Mouse (Mus musculus): Measurements from ENCODE around the gene Wdtc1.

Gene Wdtc1

DNA sequence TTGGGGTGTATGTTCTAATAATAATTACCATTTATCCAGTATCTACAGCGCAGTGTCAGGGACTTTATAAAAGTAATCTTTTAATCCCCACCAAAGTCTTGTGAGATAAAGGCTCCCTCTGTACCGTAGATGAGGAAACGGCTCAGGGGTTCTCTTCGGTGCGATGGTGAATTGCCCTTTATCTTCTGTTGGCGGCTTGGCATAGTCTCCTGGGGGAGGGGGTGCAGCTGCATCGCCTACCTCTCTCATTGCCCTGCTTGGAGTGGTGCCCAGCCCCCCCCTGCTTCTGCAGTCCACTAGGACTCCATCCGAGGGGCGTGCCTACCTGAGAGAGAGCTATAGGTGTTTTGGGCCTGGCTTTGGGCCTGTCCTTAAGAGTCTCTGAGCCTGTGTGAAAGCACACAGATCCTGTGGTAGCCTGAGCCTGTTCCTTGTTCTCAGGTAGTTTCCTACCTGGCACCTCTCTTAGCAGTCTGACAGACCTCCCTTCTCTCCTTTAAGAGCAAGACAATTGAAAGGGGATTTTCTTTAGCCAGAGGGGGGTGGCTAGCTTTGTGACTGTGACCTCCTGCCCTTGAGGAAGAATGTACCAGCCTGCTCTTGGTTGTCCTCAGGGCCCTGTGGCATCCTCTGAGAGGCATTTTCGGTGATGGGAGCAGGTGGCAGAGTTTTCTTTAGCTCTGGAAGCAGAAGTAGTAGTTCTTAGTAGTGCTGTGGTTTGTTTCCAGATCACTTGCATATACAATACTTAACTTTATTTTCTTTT, 22.7 kb upstream of the Wdtc1 start:
- DNase-seq (ENCODE audit: low read depth, low spot score) = no peak

DNA sequence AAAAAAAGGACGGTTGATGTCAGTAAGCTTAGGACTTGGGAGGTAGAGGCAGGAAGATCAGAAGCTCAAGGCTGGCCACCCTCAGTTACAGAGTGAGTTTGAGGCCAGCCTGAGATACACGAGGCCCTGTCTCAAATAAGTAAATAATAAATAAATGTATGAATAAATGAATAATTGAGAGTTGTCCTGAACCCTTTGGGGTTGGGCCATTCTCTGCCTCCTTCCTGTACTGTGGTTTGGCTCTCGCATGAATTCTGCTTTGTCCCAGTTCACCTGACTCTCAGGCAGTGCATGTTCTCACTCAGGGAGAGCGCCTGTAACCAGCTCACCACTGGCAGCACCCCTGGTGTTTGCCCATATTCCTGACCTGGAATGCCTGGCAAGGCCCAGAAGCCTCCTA, 20.7 kb upstream of the Wdtc1 start:
- DNase-seq (ENCODE audit: low read depth, low spot score) = no peak

DNA sequence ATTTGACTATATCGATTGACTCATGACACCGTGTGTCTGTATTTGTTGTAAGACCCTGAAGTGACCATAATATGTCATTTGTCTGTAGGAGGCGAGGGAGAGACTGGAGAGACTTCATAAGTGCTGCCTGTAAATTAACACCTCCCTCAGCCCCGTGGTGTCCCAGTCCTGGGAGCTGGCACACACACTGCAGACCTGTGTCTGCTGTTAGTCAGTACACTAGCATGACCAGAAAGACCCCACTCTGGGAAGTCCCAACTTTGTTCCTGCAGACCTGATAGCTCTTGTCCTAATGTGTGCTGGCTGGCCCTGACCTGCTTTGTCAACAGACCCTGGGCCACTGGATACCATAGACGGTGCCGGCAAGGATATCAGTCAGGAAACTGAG, 19.0 kb upstream of the Wdtc1 start:
- DNase-seq (ENCODE audit: low read depth, low spot score) = no peak

DNA sequence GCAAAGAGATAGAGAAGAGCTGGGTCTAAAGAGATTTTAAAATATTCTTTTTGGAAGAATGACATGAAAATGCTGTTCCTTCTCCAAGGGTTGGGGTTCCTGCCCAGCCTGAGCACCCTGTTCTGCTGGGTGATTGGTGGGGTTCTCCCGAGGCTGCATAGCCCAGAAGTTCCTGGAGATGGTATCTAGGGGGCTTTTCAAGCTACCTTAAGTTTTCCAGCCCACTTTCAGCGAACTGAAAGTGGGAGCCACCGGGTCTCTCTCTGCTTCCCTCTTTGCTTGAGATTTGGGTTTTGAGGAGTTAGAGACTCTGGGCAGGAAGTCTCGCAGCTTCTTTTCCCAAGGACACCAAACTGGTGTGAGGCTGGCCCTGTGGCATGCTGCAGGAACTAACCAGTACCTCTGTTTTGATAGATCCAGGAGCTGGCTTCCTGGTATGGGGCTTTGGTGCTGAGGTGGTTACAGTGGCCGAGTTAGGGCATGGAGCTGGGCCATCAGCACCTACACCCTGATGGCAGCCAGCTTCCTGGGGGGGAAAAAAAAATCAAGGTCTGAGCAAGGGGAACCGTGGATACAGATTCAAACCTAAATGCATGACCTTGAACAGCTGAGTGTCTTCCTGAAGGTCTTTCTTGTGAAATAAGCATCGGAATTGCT, 18.5 kb upstream of the Wdtc1 start:
- no peak for DNase-seq (ENCODE audit: low read depth, low spot score)

DNA sequence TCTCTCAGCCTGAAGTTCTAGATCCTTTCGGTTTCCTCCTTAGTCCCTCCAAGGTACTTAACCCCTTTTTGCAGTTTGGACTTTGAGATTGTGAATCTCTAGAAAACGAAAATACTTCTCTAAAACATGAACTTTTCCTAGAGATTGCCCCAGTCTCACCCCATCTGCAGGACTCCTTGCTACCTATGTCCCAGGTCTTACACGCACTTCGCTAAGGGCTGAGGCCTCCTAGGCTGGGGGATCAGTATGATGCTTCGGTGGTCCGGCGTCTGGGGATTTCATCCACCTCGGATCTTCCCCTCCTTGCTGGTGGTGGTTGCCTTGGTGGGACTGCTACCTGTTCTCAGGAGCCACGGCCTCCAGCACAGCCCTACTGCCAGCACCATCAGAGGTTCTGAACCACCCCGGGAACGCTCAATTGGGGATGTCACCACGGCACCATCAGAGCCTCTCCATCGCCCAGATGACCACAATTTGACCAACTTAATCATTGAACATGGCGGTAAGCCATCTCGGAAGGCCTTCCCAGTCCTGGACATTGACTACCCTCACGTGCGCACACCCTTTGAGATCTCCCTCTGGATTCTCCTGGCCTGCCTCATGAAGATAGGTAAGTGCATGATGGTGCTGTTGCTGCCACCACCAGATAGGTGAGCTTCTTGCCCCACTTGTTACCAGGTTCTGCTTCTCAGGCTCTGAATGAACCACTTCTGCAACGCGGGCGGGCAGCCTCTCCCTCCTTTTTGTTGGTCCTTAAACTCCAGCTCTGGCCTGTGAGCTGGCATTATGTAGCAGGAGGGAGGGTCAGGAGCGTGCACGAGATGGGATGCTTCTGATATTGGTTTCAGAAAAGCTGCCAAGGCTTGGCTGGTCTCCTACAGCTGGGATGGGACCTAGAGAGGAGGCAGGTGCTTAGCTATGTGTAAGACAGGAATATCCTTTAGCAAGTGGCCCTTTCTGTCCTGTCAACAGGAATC, 17.3 kb upstream of the Wdtc1 start:
- DNase-seq (ENCODE audit: low read depth, low spot score) = no peak

DNA sequence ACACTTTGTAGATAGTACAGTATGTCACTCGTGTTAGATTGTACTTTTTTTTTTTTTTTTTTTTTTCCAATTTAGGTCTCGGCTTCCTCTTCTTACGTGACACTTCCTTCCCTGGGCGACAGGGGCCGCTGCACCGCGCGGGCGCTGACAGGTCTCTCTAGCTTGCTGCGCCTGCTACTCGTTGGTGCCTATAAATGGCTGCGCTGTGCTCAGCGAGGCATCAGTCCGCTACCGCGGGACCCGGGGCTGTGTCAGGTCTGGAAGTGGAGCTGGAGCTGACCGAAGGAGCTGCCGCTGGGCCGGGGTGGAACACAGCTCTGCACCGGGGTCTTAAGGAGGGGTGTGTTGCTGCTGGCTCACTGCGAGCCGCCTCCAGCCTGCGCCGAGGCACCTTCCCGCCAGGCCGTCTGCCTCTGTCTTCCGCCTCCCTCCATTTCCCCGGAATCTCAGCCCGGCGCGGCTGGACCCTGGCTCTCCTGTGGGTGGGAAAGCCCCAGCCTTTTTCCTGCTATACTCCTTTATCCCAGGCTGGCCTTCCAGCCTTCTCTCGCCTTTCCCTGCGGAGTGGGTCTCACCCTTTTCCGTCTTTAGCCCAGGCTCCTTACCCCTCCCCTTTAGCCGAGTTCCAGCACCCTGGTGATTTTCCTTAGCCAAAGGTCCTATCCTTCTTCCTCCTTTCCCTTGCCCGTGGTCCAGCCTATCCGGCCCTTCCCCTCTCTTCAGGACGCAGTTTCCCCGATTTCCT, 16.4 kb upstream of the Wdtc1 start, which contains the start of gene Slc9a1:
Gene Slc9a1 (plus strand): TSS at position 154 of the 745 bp plus-strand sequence.
- DNase-seq (ENCODE audit: low read depth, low spot score) = peak; percentile 88

DNA sequence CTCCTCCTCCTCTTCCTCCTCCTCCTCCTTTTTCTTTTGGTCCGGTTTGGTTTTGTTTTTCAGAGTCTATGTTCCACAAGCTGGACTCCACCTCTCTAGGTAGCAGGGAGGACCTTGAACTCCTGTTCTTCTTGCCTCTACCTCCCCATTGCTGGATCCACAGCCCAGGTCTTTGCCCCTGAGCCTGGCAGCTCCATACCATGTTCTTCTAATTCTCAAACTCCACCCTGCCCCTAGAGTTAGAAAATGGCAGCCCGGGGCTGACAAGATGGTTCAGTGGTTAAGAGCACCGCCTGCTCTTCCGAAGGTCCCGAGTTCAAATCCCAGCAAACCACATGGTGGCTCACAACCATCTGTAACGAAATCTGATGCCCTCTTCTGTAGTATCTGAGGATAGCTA, 1.4 kb upstream of the Wdtc1 start:
- no peak for DNase-seq (ENCODE audit: low read depth, low spot score)

DNA sequence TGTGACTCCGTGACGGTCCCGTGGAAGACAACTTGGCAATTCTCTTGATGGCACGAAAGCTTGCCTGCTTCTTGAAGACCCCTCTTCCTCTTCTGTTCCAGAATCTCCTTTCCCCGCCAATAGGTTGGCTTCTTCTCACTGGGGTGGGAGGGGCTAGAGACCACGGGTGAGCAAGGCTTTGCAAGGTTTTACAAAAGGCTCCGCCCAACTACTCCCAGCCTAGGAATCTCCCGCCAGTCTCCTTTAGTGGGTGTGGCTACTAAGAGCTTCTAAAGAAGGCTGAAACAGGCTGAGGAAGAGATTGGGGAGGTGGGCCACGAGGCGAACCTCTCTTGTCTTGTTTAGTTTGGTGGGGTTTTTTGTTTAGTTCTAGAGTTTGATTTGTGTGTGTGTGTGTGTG, 484 bp downstream of the Wdtc1 start:
- no peak for DNase-seq (ENCODE audit: low read depth, low spot score)

DNA sequence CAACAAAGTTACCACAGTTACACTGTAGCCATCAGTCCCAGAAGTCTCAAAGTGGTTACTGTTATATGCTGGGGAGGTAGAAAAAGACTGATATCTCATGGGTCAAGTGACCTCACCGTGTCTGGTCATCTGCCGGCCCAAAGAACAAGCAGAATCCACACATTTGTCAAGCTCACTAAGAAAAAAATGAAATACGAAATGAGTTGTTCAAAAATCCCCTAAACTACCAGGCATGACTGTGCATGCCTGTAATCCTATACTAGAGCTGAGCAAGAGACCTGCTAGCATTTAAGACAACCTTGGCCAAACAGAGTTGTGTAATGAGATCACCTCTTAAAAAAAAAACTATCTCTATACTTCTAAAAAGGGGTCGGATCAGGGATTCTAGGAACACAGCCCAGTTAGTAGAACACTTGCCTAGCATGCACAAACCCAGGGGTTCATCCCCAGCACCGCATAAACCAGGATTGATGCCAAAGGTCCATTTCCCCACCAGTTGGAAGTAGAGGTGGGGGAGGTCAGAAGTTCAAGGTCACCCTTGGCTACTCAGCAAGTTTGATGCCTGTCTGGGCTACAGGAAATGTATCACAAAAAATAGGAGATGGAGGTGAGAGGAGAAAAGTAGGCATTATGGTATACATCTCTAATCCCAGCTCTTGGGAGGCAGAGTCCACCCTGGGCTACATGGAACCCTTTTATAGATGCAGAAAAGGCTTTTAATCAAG, 5.1 kb downstream of the Wdtc1 start:
- DNase-seq (ENCODE audit: low read depth, low spot score) = no peak

DNA sequence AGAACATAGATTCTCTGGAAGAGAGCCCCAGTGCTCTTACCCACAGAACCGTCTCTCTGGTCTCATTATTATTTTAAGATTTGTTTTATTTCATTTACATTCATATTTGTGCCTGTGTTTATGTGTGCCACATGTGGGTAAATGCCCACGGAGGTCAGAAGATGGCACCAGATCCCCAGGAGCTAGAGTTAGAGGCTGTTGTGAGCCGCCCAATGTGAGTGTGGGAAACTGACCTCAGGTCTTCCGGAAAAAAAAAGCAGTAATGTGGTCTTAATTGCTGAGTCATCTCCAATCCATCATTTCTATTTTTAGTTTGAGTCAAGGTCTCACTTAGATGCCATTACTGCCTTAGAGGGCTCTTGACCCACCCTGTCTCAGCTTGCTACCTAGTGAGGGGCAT, 5.7 kb downstream of the Wdtc1 start:
- DNase-seq (ENCODE audit: low read depth, low spot score) = no peak

DNA sequence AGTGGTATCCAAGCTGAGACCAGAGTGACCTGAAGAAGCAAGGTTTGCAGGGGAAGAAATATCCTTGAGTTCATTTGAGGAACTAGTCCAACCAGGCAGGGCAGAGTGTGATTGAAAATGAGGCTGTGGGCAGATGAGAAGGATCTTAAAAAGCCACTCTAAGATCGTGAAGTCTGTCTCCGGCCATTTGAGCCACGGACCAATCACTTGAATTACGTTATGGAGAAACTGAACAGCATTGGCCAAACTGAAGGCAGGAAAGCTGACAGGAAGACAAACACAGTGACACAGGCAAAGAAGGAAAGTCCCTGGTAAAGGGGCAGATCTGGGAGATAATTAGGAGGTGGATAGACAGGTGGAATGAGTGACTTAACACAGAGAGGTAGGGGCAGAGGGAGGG, 6.7 kb downstream of the Wdtc1 start:
- no peak for DNase-seq (ENCODE audit: low read depth, low spot score)

DNA sequence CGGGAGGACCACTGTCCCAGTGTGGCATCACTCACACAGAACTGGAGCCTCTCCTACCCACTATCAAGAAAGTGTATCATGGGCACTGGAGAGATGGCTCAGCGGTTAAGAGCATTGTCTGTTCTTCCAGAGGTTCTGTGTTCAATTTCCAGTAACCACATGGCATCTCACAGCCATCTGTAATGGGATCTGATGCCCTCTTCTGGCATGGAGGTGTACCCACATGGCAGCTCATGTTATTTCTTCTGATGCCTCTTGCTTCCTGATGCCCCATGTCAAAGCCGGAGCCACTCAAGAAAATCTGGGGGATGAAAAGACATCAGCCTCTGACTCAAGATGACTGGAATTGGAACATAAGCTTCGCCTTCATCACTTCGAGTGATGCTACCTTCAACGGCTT, 7.6 kb downstream of the Wdtc1 start:
- no peak for DNase-seq (ENCODE audit: low read depth, low spot score)

DNA sequence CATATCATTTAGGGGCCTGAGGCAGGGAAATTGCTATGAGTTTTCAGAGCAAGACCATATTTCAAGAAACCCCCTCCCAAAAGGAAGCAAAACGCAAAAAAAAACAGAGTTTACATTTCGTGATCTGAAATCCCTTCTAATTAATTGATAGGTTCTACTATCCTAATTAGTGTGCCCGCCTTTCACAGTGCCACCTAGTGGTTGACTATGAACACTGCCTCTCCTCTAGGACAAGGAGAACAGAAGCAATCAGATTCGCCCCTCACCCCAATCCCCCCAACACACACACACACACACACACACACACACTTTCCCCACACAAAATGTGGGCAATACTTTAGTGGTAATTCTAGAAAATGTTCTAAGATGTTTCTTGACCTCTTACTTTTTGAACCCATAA, 9.2 kb downstream of the Wdtc1 start:
- no peak for DNase-seq (ENCODE audit: low read depth, low spot score)

DNA sequence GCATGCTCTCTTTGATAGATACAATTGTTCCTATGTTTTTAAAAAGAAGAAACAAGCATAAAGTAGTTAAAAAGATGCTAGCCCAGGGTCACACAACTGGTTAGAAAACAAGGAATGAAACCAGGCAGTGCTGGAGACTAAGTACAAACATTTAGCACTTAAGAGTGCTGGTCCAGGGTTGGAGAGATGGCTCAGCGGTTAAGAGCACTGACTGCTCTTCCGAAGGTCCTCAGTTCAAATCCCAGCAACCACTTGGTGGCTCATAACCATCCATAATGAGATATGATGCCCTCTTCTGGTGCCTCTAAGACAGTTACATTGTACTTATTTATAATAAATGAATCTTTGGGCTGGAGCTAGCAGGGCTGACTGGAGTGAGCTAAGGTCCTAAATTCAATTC, 13.1 kb downstream of the Wdtc1 start:
- DNase-seq (ENCODE audit: low read depth, low spot score) = no peak

DNA sequence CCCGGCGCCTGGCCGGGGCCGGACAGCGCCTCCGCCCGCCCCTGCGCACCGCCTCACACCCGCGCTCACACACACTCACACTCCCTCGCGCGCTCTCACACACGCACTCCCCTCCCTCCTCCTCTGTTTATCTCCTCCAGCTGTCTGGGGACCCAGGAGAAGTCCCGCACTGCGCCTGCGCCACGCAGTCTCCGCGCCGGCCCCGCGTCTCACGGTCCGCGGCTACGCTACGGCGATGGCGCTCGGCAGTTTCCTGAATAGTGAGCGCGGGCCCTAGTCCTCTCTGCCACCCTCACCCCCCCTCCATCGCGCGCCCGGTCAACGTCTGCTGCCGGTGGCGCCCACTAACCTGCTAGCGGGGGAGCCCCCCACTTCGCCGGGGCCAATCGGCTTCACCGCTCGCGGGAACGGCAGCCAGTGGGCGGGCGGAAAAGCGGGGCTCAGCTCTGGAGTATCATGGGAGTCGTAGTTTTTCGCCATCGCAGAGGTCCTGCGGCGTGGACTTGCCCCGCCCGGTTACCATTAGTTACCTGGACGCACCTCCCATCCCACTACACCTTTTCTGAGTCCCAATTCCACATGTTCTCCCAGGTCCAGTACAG, 14.0 kb downstream of the Wdtc1 start:
- DNase-seq (ENCODE audit: low read depth, low spot score) = peak; percentile 89

DNA sequence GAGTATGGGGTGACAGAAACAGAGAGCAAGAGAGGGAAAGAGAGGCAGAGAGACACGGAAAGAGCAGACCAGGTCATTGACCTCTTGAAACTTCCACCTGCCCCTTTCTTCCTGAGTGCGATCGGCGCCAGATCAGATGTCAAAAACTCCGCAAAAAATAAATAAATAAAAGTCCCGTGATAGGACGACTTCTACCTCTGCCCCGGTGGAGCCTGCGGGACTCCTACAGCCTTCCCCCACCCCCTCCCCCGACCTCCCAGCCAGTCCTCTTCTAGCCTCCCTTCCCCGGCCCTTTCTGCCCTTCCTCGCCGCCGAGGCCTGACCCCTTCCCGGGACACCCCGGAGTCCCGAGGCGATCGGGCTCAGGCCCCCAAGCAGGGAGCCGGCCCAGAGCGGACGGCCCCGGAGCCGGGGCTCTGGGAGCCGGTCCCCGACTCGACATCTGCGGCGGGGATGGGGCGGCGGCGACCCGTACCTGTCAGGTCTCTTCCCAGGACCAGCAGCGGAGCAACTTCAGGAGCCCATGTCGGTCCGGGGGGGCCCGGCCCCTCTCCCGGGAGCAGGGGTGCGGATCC, 14.7 kb downstream of the Wdtc1 start:
- DNase-seq (ENCODE audit: low read depth, low spot score) = peak; percentile 22

DNA sequence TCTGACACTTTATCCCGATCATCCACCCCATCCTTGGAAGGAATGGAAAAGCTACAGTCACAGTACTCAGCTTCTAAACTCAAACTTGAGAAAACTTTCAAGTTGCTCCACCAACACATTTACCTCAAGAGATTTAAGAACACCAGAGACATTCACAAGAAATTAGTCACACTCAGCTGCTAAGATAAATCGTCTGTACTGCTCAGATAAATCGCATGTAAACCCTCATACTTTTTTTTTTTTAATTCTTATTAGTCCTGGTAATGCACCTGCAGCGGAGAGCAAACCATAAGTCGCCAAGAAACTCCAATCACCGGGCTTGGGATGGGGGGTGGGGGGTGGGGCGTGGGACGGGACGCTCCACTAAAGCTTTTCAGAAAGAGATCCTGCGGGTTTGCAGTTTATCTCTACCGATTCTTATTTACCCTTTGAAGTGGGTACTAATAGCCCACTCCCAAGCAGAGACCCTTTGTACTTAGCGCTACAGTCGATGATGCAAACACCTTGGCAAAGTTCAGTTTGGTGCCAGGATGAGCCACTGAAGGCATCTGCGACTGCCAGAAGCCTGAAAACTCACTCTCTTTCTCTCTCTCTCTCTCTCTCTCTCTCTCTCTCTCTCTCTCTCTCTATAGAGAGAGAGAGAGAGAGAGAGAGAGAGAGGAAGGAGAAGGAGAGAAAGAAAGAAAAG, 15.3 kb downstream of the Wdtc1 start:
- no peak for DNase-seq (ENCODE audit: low read depth, low spot score)

DNA sequence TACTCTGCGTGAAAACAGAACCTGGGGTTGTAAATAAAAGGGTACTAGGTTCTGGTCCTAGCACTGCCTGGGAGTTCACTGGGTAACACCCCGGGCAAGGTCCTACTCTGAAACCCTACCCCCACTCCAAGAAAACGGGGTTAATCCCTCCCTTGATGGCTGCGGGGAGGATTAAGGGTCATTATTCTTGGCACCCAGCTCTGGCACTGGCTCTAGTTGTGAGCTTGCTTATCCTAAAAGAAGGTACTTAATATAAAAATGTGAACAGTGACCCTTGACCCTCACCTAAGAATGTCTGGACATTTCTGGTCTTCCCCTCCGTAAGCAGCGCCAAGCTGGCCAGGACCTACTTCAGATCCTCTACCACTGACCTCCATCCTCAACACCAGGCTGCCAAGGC, 20.0 kb downstream of the Wdtc1 start:
- no peak for DNase-seq (ENCODE audit: low read depth, low spot score)

DNA sequence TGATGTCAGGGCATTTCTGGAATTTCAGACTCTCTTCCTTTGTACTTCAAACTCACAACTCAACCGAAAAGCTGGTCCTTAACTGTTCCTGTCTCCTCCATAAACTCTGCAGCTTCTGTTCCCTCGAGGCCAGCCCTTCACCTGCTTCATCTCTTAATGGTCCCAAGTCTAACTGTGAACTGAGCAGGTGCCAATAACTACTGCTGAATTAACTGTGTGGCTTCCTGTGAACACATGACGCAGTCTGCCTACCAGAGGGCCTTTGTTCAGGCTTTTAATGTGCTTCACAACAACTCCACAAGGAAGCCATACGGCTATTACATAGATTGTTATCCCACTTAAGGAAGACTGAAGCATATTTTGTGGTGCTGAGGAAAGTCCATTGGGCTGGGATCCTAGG, 23.0 kb downstream of the Wdtc1 start:
- DNase-seq (ENCODE audit: low read depth, low spot score) = no peak

DNA sequence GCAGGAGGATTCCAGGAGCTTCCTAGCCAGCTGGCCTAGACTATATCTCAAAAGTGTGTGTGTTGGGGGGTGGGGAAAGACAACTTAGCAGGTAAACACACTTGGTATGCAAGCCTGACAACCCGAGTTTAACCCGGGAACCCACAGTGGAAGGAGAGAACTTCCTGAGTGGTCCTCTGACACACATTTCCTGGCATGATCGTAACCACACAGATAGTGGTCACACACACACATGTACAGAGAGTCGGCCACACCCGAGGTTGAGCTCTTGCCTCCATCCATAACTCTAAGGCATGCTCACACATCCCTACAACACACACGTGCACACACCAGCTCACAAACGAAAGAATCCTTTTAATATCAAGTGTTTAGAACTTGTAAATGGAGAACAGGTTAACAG, 25.2 kb downstream of the Wdtc1 start:
- DNase-seq (ENCODE audit: low read depth, low spot score) = no peak
